Mouse (Mus musculus): Measurements from ENCODE around the gene Kdm2b. TPM values are rescaled to one million over a fixed set of nuclear protein-coding genes. Genes with fewer than 3 reads are reported as not detected.
A peak's percentile ranks its signal among the peaks of the same experiment; 100 is the strongest.

The Kdm2b gene
- polyA plus RNA-seq, 1 experiment: 50.9 TPM

- TF ChIP-seq CTCF (IDR thresholded peaks at IDR 0.05; ENCODE audit: control insufficient read depth, insufficient read depth, insufficient replicate concordance, low read depth, low read length): no peak
- TF ChIP-seq POLR2A (IDR thresholded peaks at IDR 0.05; ENCODE audit: control insufficient read depth, low read depth, low read length): no peak
- H3K27me3 ChIP-seq (ENCODE audit: control insufficient read depth, insufficient read depth, low read length): no peaks in the 10 kb centered on the region
- no peaks in the 10 kb centered on the region for H3K36me3 ChIP-seq (ENCODE audit: control insufficient read depth, insufficient read depth, low read length)
- no peak overlapping the region for H3K27ac ChIP-seq (ENCODE audit: control insufficient read depth, insufficient read depth, low read depth, low read length)
- no peak overlapping the region for H3K4me3 ChIP-seq (ENCODE audit: control insufficient read depth, low read depth, low read length)
- no peaks in the 10 kb centered on the region for H3K4me1 ChIP-seq (ENCODE audit: control insufficient read depth, insufficient read depth, low read length)
Observed at GRCm38 (mm10) chr5:122909481-122909880, 80.1 kb downstream of the Kdm2b start.

- H3K27ac ChIP-seq (ENCODE audit: control insufficient read depth, insufficient read depth, low read depth, low read length): no peak overlapping the region
- H3K27me3 ChIP-seq (ENCODE audit: control insufficient read depth, insufficient read depth, low read length): no peaks in the 10 kb centered on the region
- TF ChIP-seq POLR2A (IDR thresholded peaks at IDR 0.05; ENCODE audit: control insufficient read depth, low read depth, low read length): no peak
- no peak for TF ChIP-seq CTCF (IDR thresholded peaks at IDR 0.05; ENCODE audit: control insufficient read depth, insufficient read depth, insufficient replicate concordance, low read depth, low read length)
- no peaks in the 10 kb centered on the region for H3K36me3 ChIP-seq (ENCODE audit: control insufficient read depth, insufficient read depth, low read length)
- no peak overlapping the region for H3K4me3 ChIP-seq (ENCODE audit: control insufficient read depth, low read depth, low read length)
- H3K4me1 ChIP-seq (ENCODE audit: control insufficient read depth, insufficient read depth, low read length): no peaks in the 10 kb centered on the region; the same call in 1 of the 2 replicates
Observed at GRCm38 (mm10) chr5:122908001-122908400, 81.6 kb downstream of the Kdm2b start.

- no peak overlapping the region for H3K27ac ChIP-seq (ENCODE audit: control insufficient read depth, insufficient read depth, low read depth, low read length)
- no peak for TF ChIP-seq POLR2A (IDR thresholded peaks at IDR 0.05; ENCODE audit: control insufficient read depth, low read depth, low read length)
- no peak for TF ChIP-seq CTCF (IDR thresholded peaks at IDR 0.05; ENCODE audit: control insufficient read depth, insufficient read depth, insufficient replicate concordance, low read depth, low read length)
- no peaks in the 10 kb centered on the region for H3K36me3 ChIP-seq (ENCODE audit: control insufficient read depth, insufficient read depth, low read length)
- no peaks in the 10 kb centered on the region for H3K27me3 ChIP-seq (ENCODE audit: control insufficient read depth, insufficient read depth, low read length)
- no peak overlapping the region for H3K4me3 ChIP-seq (ENCODE audit: control insufficient read depth, low read depth, low read length)
- H3K4me1 ChIP-seq (ENCODE audit: control insufficient read depth, insufficient read depth, low read length): no peaks in the 10 kb centered on the region; the same call in none of the 2 replicates
Observed at GRCm38 (mm10) chr5:122907182-122907581, 82.4 kb downstream of the Kdm2b start.

- Histone ChIP-seq H3K27me3 (ENCODE audit: control insufficient read depth, insufficient read depth, low read length) (no peaks in the 10 kb centered on the region), H3K36me3 (ENCODE audit: control insufficient read depth, insufficient read depth, low read length) (no peaks in the 10 kb centered on the region), H3K27ac (ENCODE audit: control insufficient read depth, insufficient read depth, low read depth, low read length) (no peak overlapping the region), H3K4me3 (ENCODE audit: control insufficient read depth, low read depth, low read length) (no peak overlapping the region), H3K4me1 (ENCODE audit: control insufficient read depth, insufficient read depth, low read length) (peaks cover 12% of the 10 kb centered on the region)
- TF ChIP-seq CTCF (IDR thresholded peaks at IDR 0.05; ENCODE audit: control insufficient read depth, insufficient read depth, insufficient replicate concordance, low read depth, low read length): no peak
- TF ChIP-seq POLR2A (IDR thresholded peaks at IDR 0.05; ENCODE audit: control insufficient read depth, low read depth, low read length): no peak
Observed at GRCm38 (mm10) chr5:122903165-122903564, 86.5 kb downstream of the Kdm2b start.

- Histone ChIP-seq H3K27me3 (ENCODE audit: control insufficient read depth, insufficient read depth, low read length) (no peaks in the 10 kb centered on the region), H3K4me1 (ENCODE audit: control insufficient read depth, insufficient read depth, low read length) (peaks cover 12% of the 10 kb centered on the region), H3K36me3 (ENCODE audit: control insufficient read depth, insufficient read depth, low read length) (no peaks in the 10 kb centered on the region), H3K27ac (ENCODE audit: control insufficient read depth, insufficient read depth, low read depth, low read length) (no peak overlapping the region), H3K4me3 (ENCODE audit: control insufficient read depth, low read depth, low read length) (no peak overlapping the region)
- TF ChIP-seq CTCF (IDR thresholded peaks at IDR 0.05; ENCODE audit: control insufficient read depth, insufficient read depth, insufficient replicate concordance, low read depth, low read length) (no peak), POLR2A (IDR thresholded peaks at IDR 0.05; ENCODE audit: control insufficient read depth, low read depth, low read length) (no peak)
Observed at GRCm38 (mm10) chr5:122902228-122902627, 87.4 kb downstream of the Kdm2b start.

GRCm38 (mm10) chr5:122901666-122902065 lies 88.0 kb downstream of the Kdm2b start:
- Histone ChIP-seq H3K27ac (ENCODE audit: control insufficient read depth, insufficient read depth, low read depth, low read length) (peak overlapping the region; percentile 30; the same call in 1 of the 2 replicates), H3K4me1 (ENCODE audit: control insufficient read depth, insufficient read depth, low read length) (peaks cover 12% of the 10 kb centered on the region), H3K27me3 (ENCODE audit: control insufficient read depth, insufficient read depth, low read length) (no peaks in the 10 kb centered on the region), H3K36me3 (ENCODE audit: control insufficient read depth, insufficient read depth, low read length) (no peaks in the 10 kb centered on the region), H3K4me3 (ENCODE audit: control insufficient read depth, low read depth, low read length) (peak overlapping the region; percentile 50; the same call in 1 of the 2 replicates)
- no peak for TF ChIP-seq CTCF (IDR thresholded peaks at IDR 0.05; ENCODE audit: control insufficient read depth, insufficient read depth, insufficient replicate concordance, low read depth, low read length)
- no peak for TF ChIP-seq POLR2A (IDR thresholded peaks at IDR 0.05; ENCODE audit: control insufficient read depth, low read depth, low read length)

- H3K4me3 ChIP-seq (ENCODE audit: control insufficient read depth, low read depth, low read length): peak overlapping the region; percentile 96
- H3K27ac ChIP-seq (ENCODE audit: control insufficient read depth, insufficient read depth, low read depth, low read length): peak overlapping the region; percentile 30
- no peak for TF ChIP-seq POLR2A (IDR thresholded peaks at IDR 0.05; ENCODE audit: control insufficient read depth, low read depth, low read length)
- no peak for TF ChIP-seq CTCF (IDR thresholded peaks at IDR 0.05; ENCODE audit: control insufficient read depth, insufficient read depth, insufficient replicate concordance, low read depth, low read length)
Observed at GRCm38 (mm10) chr5:122901179-122901578, 88.4 kb downstream of the Kdm2b start.

More at GRCm38 (mm10) chr5:122901179-122901578, 88.4 kb downstream of the Kdm2b start:
- peaks cover 12% of the 10 kb centered on the region for H3K4me1 ChIP-seq (ENCODE audit: control insufficient read depth, insufficient read depth, low read length)
- H3K27me3 ChIP-seq (ENCODE audit: control insufficient read depth, insufficient read depth, low read length): no peaks in the 10 kb centered on the region
- no peaks in the 10 kb centered on the region for H3K36me3 ChIP-seq (ENCODE audit: control insufficient read depth, insufficient read depth, low read length)
